Mouse (Mus musculus) lung, embryonic 15.5 days (tissue): Measurements from ENCODE around the gene Pdf. TPM values are rescaled to one million over a fixed set of nuclear protein-coding genes. Genes with fewer than 3 reads are reported as not detected.

Experiments
- ATAC-seq: fragments of 200-750 bp; cut with Nextera tagmentation; 2 replicates; pipeline ENCODE4 v1.8.0; 2017; ENCODE audit warnings: moderate number of reproducible peaks, borderline replicate concordance; ENCODE audit not compliant: low FRiP score, low TSS enrichment; ENCODE audit errors: extremely low read depth
- H3K27ac ChIP-seq: fragments of 300-500 bp; sonication (generic); 2 replicates; pipeline ENCODE4 v1.5.1; 2015; ENCODE audit warnings: moderate library complexity, mild to moderate bottlenecking, inconsistent platforms
- H3K27me3 ChIP-seq: fragments of 300-500 bp; sonication (generic); 2 replicates; pipeline ENCODE4 v1.6.1; 2015; ENCODE audit warnings: inconsistent platforms
- H3K36me3 ChIP-seq: fragments of 300-500 bp; sonication (generic); 2 replicates; pipeline ENCODE4 v1.6.1; 2015; ENCODE audit warnings: inconsistent platforms
- H3K4me1 ChIP-seq: fragments of 300-500 bp; sonication (generic); 2 replicates; pipeline ENCODE4 v1.6.1; 2015; ENCODE audit warnings: inconsistent platforms
- H3K4me2 ChIP-seq: fragments of 300-500 bp; sonication (generic); 2 replicates; pipeline ENCODE4 v1.6.1; 2015; ENCODE audit warnings: inconsistent platforms, mild to moderate bottlenecking, moderate library complexity
- H3K4me3 ChIP-seq: fragments of 300-500 bp; sonication (generic); 2 replicates; pipeline ENCODE4 v1.5.1; 2015; ENCODE audit warnings: mild to moderate bottlenecking, inconsistent platforms
- H3K9ac ChIP-seq: fragments of 300-500 bp; sonication (generic); 2 replicates; pipeline ENCODE4 v1.6.1; 2015; ENCODE audit warnings: inconsistent platforms
- H3K9me3 ChIP-seq: fragments of 300-500 bp; sonication (generic); 2 replicates; pipeline ENCODE4 v1.6.1; 2016; ENCODE audit warnings: inconsistent platforms
- WGBS: fragments of 180-500 bp; shearing (Covaris S2); methylation state at CpG from one replicate; pipeline ENCODE4 v1.1.7; 2015; 5-methylcytosine and 5-hydroxymethylcytosine counted together
- polyA plus RNA-seq: library from polyadenylated mRNA; unstranded; fragments of >200 nt; fragmentation: Nextera tagmentation; extraction: Ambion mirVana; gene quantifications from 2 replicates; pipeline ENCODE4 v1.2.1, GENCODE M21; 2015

Pdf gene
- polyA plus RNA-seq, 1 experiment from 2014 or later, result 46.9 TPM

GRCm38 (mm10) chr8:107065511-107066496, 17.4 kb upstream of the Pdf start, which contains the start of gene Tmed6:
Tmed6 (minus strand) TSS chr8:107065644.
- H3K4me1 ChIP-seq, result no peaks in the 10 kb centered on the region
- peak; percentile 49; the same call in 1 of the 2 replicates for ATAC-seq
- H3K9me3 ChIP-seq, result no peaks in the 10 kb centered on the region
- no peak within 1 kb of the TSS for H3K9ac ChIP-seq
- no peak within 1 kb of the TSS for H3K4me3 ChIP-seq
- peaks cover 13% of the 10 kb centered on the region; the same call in 1 of the 2 replicates for H3K36me3 ChIP-seq
- H3K27me3 ChIP-seq, result no peaks in the 10 kb centered on the region
- WGBS, result 44% methylated on average over 17 of the region's 17 CpGs
- H3K27ac ChIP-seq, result no peak within 1 kb of the TSS
- no peak within 1 kb of the TSS for H3K4me2 ChIP-seq

GRCm38 (mm10) chr8:107062613-107063012, 14.2 kb upstream of the Pdf start:
- Histone ChIP-seq H3K9me3 (no peaks in the 10 kb centered on the region), H3K27ac (no peak overlapping the region), H3K9ac (no peak overlapping the region), H3K4me3 (no peak overlapping the region), H3K36me3 (peaks cover 17% of the 10 kb centered on the region), H3K27me3 (no peaks in the 10 kb centered on the region), H3K4me2 (no peak overlapping the region), H3K4me1 (peaks cover 6% of the 10 kb centered on the region)
- 87% methylated on average over 1 of the region's 1 CpGs for WGBS
- ATAC-seq, result no peak

DNA sequence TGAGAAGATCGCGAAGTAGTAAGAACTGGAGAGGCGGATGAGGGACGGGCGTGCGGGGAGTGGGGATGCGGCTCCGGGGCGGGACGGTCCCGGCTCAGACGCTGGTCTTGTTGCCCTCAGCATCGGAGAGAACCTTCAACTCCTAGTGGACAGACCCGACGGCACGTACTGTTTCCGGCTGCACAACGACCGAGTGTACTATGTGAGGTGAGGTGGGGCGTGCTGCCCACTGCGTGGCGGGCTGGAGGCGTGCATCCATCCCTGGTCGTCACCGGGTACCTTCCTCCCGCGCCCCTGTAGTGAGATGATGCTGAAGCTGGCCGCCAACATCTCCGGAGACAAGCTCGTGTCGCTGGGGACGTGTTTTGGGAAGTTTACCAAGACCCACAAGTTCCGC, 8.6 kb upstream of the Pdf start:
- no peak overlapping the region for H3K27ac ChIP-seq
- WGBS, result under 1% methylated on average over 32 of the region's 33 CpGs

DNA sequence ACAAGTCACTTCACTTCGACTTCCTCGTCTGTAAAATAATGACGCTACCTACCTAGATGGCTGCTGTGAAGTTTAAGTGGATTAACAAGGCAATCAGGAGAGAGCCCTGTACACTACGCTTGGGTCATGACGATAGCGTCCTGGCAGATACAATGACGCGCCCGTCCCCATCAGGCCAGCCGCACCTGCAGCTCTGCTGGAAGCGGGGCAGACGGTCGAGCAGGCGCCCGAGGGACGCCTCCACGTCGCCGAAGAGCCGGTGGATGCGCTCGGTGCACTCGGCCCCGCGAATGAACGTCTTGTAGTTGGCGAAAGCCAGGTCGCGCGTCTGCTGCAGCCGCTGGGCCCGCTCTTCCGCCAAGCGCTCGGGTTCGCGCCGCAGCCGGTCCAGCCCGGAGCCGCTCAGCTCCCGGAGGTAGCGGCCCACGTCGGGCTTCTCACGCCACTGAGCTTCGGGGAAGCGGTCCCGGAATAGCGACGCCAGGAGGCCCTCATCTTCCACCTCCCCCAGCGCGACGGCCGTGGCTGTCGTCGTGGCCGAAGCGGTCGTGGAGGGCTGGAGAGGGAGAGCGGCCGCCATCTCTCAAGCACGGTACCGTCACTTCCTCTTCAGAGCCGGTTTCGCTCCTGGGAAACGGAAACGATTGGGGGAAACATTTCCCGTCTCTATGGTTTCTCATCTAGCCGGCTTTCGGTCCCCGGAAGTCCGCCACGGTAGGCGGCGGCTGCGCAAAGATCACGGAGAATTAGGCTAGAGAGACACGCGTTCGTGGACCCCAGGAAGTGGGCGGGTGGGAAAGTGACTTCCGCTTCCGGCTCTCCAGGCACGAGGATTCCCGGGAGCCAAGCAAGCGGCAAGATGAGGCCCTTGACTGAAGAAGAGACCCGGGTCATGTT, 7.9 kb upstream of the Pdf start, which contains the start of the genes Cog8 and Nip7:
Gene Cog8, minus strand, starts transcription at position 614 of the 897 bp plus-strand sequence.
Gene Nip7, plus strand, starts transcription at position 802 of the 897 bp plus-strand sequence.
- Histone ChIP-seq H3K27ac (peak within 1 kb of the TSS; percentile 74), H3K9ac (peak within 1 kb of the TSS; percentile 80), H3K4me2 (peak within 1 kb of the TSS; percentile 89), H3K9me3 (no peaks in the 10 kb centered on the region), H3K4me3 (peak within 1 kb of the TSS; percentile 88), H3K27me3 (no peaks in the 10 kb centered on the region), H3K36me3 (peaks cover 47% of the 10 kb centered on the region), H3K4me1 (peaks cover 20% of the 10 kb centered on the region)
- peak; percentile 94 for ATAC-seq
- WGBS, result under 1% methylated on average over 87 of the region's 88 CpGs

More for the DNA sequence above, 8.6 kb upstream of the Pdf start:
- ATAC-seq, result peak; percentile 60
- Histone ChIP-seq H3K4me2 (peak overlapping the region; percentile 89), H3K4me3 (peak overlapping the region; percentile 88), H3K9ac (peak overlapping the region; percentile 71), H3K27me3 (no peaks in the 10 kb centered on the region), H3K9me3 (no peaks in the 10 kb centered on the region), H3K36me3 (peaks cover 40% of the 10 kb centered on the region), H3K4me1 (peaks cover 20% of the 10 kb centered on the region)

DNA sequence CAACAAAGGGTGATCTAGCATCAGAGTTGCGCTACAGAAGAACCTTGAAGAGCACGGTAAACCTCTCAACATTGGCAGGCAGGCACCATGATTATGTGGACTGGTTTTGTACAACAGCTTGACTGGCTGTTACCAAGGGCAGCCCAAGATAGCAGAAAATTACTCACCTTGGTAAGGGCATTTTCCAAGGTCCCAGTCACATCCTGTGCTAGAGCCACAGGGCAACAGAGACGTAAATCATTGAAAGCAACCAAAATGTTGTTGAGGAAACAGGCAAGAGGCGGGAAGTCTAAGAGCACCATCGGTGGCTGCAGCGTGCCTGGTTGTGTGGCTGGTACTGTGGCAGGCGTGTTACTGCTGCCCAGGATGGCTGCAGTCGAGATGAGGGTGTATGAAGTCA, 3.6 kb upstream of the Pdf start:
- Histone ChIP-seq H3K36me3 (peaks cover 52% of the 10 kb centered on the region), H3K4me2 (no peak overlapping the region), H3K9ac (no peak overlapping the region), H3K4me1 (peaks cover 22% of the 10 kb centered on the region), H3K9me3 (no peaks in the 10 kb centered on the region), H3K27ac (no peak overlapping the region), H3K4me3 (no peak overlapping the region), H3K27me3 (no peaks in the 10 kb centered on the region)
- 96% methylated on average over 8 of the region's 8 CpGs for WGBS
- ATAC-seq, result no peak

DNA sequence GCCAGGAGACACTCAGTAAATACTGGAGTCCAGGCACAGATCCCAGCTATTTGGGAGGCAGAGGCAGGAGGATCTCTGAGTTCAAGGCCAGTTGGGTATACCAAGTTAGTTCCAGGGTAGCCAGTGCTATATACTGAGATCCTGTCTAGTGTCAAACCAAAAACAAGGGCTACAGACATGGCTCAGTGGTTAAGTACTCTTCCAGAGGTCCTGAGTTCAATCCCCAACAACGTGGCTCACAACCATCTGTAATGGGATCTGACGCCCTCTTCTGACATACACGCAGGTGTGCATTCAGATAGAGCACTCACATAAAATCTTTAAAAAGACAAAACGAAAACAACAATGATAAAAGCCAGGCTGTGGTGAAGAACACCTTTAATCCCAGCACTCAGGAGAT, 1.1 kb upstream of the Pdf start:
- H3K4me3 ChIP-seq, result peak overlapping the region; percentile 83
- peaks cover 15% of the 10 kb centered on the region for H3K4me1 ChIP-seq
- no peaks in the 10 kb centered on the region for H3K27me3 ChIP-seq
- 98% methylated on average over 4 of the region's 4 CpGs for WGBS
- no peak overlapping the region for H3K27ac ChIP-seq
- peak overlapping the region; percentile 87 for H3K4me2 ChIP-seq
- no peak for ATAC-seq
- peaks cover 75% of the 10 kb centered on the region for H3K36me3 ChIP-seq
- no peaks in the 10 kb centered on the region for H3K9me3 ChIP-seq
- H3K9ac ChIP-seq, result no peak overlapping the region

DNA sequence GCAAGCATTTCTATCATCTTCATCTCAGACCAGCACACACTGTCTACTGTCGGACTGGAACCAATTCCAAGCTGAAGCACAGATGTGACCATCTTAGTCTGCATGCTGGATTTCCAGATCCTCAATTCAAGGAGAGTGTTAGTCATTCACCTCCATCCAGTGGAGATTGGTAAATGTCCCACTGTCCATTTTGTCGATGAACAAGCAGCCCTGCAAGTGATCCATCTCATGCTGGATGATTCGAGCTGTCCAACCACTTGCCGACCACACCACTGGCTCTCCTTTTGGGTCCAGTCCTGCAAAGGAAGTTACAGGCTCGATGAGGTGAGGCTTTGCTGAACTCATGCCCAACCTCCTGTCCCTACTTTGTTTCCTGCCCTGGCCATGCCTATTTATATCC, 1.4 kb downstream of the Pdf start:
- WGBS, result 73% methylated on average over 5 of the region's 5 CpGs
- peak overlapping the region; percentile 83; the same call in 1 of the 2 replicates for H3K4me3 ChIP-seq
- H3K4me1 ChIP-seq, result peaks cover 15% of the 10 kb centered on the region
- no peaks in the 10 kb centered on the region for H3K9me3 ChIP-seq
- peak overlapping the region; percentile 87 for H3K4me2 ChIP-seq
- peaks cover 79% of the 10 kb centered on the region for H3K36me3 ChIP-seq
- H3K9ac ChIP-seq, result no peak overlapping the region
- no peaks in the 10 kb centered on the region for H3K27me3 ChIP-seq
- H3K27ac ChIP-seq, result no peak overlapping the region
- no peak for ATAC-seq

- H3K4me1 ChIP-seq, result peaks cover 15% of the 10 kb centered on the region
- no peak overlapping the region for H3K4me2 ChIP-seq
- peaks cover 81% of the 10 kb centered on the region for H3K36me3 ChIP-seq
- no peak overlapping the region for H3K9ac ChIP-seq
- ATAC-seq, result no peak
- no peak overlapping the region for H3K27ac ChIP-seq
- H3K4me3 ChIP-seq, result no peak overlapping the region
- H3K9me3 ChIP-seq, result no peaks in the 10 kb centered on the region
- 94% methylated on average over 6 of the region's 6 CpGs for WGBS
- no peaks in the 10 kb centered on the region for H3K27me3 ChIP-seq
Measured at GRCm38 (mm10) chr8:107045478-107045877, 2.9 kb downstream of the Pdf start.

GRCm38 (mm10) chr8:107040632-107041031, 7.8 kb downstream of the Pdf start:
- Histone ChIP-seq H3K27ac (no peak overlapping the region), H3K4me3 (no peak overlapping the region), H3K9me3 (no peaks in the 10 kb centered on the region), H3K27me3 (no peaks in the 10 kb centered on the region), H3K4me1 (no peaks in the 10 kb centered on the region), H3K9ac (no peak overlapping the region), H3K36me3 (peaks cover 81% of the 10 kb centered on the region), H3K4me2 (no peak overlapping the region)
- 77% methylated on average over 7 of the region's 7 CpGs for WGBS
- no peak for ATAC-seq

GRCm38 (mm10) chr8:107036626-107037025, 11.8 kb downstream of the Pdf start:
- 67% methylated on average over 8 of the region's 8 CpGs for WGBS
- H3K4me2 ChIP-seq, result no peak overlapping the region
- ATAC-seq, result no peak
- H3K9me3 ChIP-seq, result no peaks in the 10 kb centered on the region
- peaks cover 41% of the 10 kb centered on the region for H3K36me3 ChIP-seq
- peaks cover 16% of the 10 kb centered on the region for H3K4me1 ChIP-seq
- H3K27me3 ChIP-seq, result no peaks in the 10 kb centered on the region
- H3K9ac ChIP-seq, result no peak overlapping the region
- no peak overlapping the region for H3K4me3 ChIP-seq
- H3K27ac ChIP-seq, result no peak overlapping the region

DNA sequence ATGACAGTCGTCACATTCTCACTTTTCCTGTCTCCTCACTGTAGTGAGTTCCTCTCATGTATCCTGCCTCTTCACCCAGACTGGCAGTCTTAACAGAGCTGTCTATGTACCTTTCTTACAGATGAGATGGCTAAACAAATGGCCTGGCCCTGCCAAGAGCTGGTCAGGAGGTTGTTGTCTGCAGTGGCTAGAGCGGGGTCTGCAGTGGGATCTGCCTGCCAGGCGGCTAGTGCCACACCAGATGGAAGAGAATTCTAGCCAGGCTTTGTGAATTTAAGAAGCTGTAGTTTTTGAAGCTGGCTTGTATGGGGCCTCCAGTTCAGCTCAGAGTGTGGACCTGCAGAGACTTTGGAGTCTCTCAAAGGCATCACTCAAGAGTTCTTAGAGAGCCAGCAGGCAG, 12.8 kb downstream of the Pdf start:
- no peak for ATAC-seq
- 80% methylated on average over 3 of the region's 3 CpGs for WGBS

More for the DNA sequence above, 12.8 kb downstream of the Pdf start:
- no peak overlapping the region for H3K9ac ChIP-seq
- H3K36me3 ChIP-seq, result peaks cover 32% of the 10 kb centered on the region
- H3K9me3 ChIP-seq, result no peaks in the 10 kb centered on the region
- H3K4me1 ChIP-seq, result peaks cover 16% of the 10 kb centered on the region
- H3K4me3 ChIP-seq, result no peak overlapping the region
- H3K27me3 ChIP-seq, result no peaks in the 10 kb centered on the region
- no peak overlapping the region for H3K27ac ChIP-seq
- no peak overlapping the region for H3K4me2 ChIP-seq
